Mouse (Mus musculus): ENCODE results near the gene Aqp9. TPM values are rescaled to one million over a fixed set of nuclear protein-coding genes. Genes with fewer than 3 reads are reported as not detected.

Aqp9 gene
- total RNA-seq, 2 experiments from 2014 or later, result 2.6 to 3.4 TPM

- DNase-seq (ENCODE audit: low spot score in 2 of 2), result peak in 1 of 2 experiments; percentile 30
Observed at GRCm38 (mm10) chr9:71167473-71168215, 838 bp downstream of the Aqp9 start.

GRCm38 (mm10) chr9:71166871-71167465 is 1.5 kb downstream of the Aqp9 start:
- DNase-seq (ENCODE audit: low spot score in 2 of 2), result no peak

GRCm38 (mm10) chr9:71166019-71166705 is 2.3 kb downstream of the Aqp9 start:
- DNase-seq (ENCODE audit: low spot score in 2 of 2), result no peak

- no peak for DNase-seq (ENCODE audit: low spot score in 2 of 2)
Observed at GRCm38 (mm10) chr9:71165510-71165909, 3.0 kb downstream of the Aqp9 start.

- DNase-seq (ENCODE audit: low spot score in 2 of 2), result no peak
Observed at GRCm38 (mm10) chr9:71165061-71165460, 3.4 kb downstream of the Aqp9 start.

- DNase-seq (ENCODE audit: low spot score in 2 of 2), result no peak
Observed at GRCm38 (mm10) chr9:71164353-71164752, 4.1 kb downstream of the Aqp9 start.

GRCm38 (mm10) chr9:71162858-71163740 is 5.4 kb downstream of the Aqp9 start:
- no peak for DNase-seq (ENCODE audit: low spot score in 2 of 2)

- DNase-seq (ENCODE audit: low spot score in 2 of 2), result no peak
Observed at GRCm38 (mm10) chr9:71162131-71162857, 6.2 kb downstream of the Aqp9 start.

GRCm38 (mm10) chr9:71160849-71161711 is 7.4 kb downstream of the Aqp9 start:
- DNase-seq (ENCODE audit: low spot score in 2 of 2), result no peak

GRCm38 (mm10) chr9:71159686-71160085 is 8.8 kb downstream of the Aqp9 start:
- no peak for DNase-seq (ENCODE audit: low spot score in 2 of 2)

GRCm38 (mm10) chr9:71159060-71159626 is 9.3 kb downstream of the Aqp9 start:
- no peak for DNase-seq (ENCODE audit: low spot score in 2 of 2)

- no peak for DNase-seq (ENCODE audit: low spot score in 2 of 2)
Observed at GRCm38 (mm10) chr9:71157921-71158646, 10.4 kb downstream of the Aqp9 start.

GRCm38 (mm10) chr9:71156447-71157035 is 11.9 kb downstream of the Aqp9 start:
- no peak for DNase-seq (ENCODE audit: low spot score in 2 of 2)

GRCm38 (mm10) chr9:71155399-71156005 is 13.0 kb downstream of the Aqp9 start:
- DNase-seq (ENCODE audit: low spot score in 2 of 2), result no peak

GRCm38 (mm10) chr9:71151386-71151785 is 17.1 kb downstream of the Aqp9 start:
- DNase-seq (ENCODE audit: low spot score in 2 of 2), result no peak

GRCm38 (mm10) chr9:71150175-71150574 is 18.3 kb downstream of the Aqp9 start:
- DNase-seq (ENCODE audit: low spot score in 2 of 2), result no peak

GRCm38 (mm10) chr9:71148890-71149289 is 19.6 kb downstream of the Aqp9 start:
- DNase-seq (ENCODE audit: low spot score in 2 of 2), result no peak

- no peak for DNase-seq (ENCODE audit: low spot score in 2 of 2)
Observed at GRCm38 (mm10) chr9:71146210-71146609, 22.3 kb downstream of the Aqp9 start.

All from layer of hippocampus, adult 18-20 months (tissue).